In the genomic region with DNA sequence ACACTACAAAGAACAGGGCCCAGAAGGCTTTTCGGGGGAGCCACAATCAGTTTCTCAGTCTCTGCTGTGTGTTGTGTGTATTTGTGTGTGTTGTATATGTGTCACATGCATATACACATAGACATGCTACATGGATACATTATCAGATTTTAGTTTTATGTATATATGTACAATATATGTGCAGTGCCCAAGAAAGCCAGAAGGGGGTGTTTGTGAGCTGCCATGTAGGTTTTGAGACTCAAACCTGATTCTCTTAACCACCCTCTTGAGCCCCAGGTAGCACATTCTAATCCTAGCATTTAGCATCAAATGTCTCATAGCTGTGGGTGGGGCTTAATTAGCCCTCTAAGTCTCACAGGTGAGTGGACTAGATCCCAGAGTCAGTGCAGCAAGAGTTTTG, we compare ENCODE assay signal across 24 mouse cellular contexts. TPM values are rescaled to one million over a fixed set of nuclear protein-coding genes. Genes with fewer than 3 reads are reported as not detected.
DNase-seq lines count a peak whose midpoint lies in the region; ATAC-seq and TF ChIP-seq lines count a peak whose summit lies in the region.
"Had no signal": no experiment of that assay in that cellular context is flagged by ENCODE, and none has a peak within 500 bp of the region (broad histone marks: within the 10 kb centered on the region; RNA-seq: fewer than 3 reads in every experiment).

No protein-coding gene starts in this region.

- no peak for ATAC-seq in liver, postnatal 0 days
- ATAC-seq: CD4-positive, CD25-positive, alpha-beta regulatory T cell, adult 4 months; forebrain, embryonic 16.5 days; midbrain, embryonic 13.5 days had no signal

- intact Hi-C loops in heart, adult 2 months (cut with DNase I) = no loop called here
- intact Hi-C loops in left cerebral cortex, postnatal 36 days (cut with DNase I) = no loop called here

- no peaks in the 10 kb centered on the region for H3K79me2 ChIP-seq in heart, adult 2 months (replicated peaks; ENCODE audit: control insufficient read depth, insufficient read depth, low read length)
- no peaks in the 10 kb centered on the region for H3K79me2 ChIP-seq in CH12.LX (replicated peaks; ENCODE audit: control insufficient read depth, extremely low read depth, insufficient read depth, poor library complexity, severe bottlenecking)

- TF ChIP-seq CTCF in heart, adult 2 months (IDR thresholded peaks at IDR 0.05) = peak; percentile 47
- TF ChIP-seq CTCF in liver, postnatal 0 days (IDR thresholded peaks at IDR 0.05; ENCODE audit: low read depth) = peak; percentile 30; the same call in 1 of the 2 replicates
- TF ChIP-seq CTCF in CH12.LX (conservative IDR thresholded peaks at IDR 0.05 in 1 of 2, IDR thresholded peaks at IDR 0.05 in 1 of 2; ENCODE audit: low read depth in 2 of 2, low read length in 2 of 2) = peak; percentile 22 to 51; a peak in 3 of 4 replicates

- no peak for TF ChIP-seq EP300 in heart, adult 2 months (IDR thresholded peaks at IDR 0.05; ENCODE audit: insufficient read depth, low read depth, low read length)
- TF ChIP-seq EP300 in liver, postnatal 0 days (IDR thresholded peaks at IDR 0.05; ENCODE audit: low read depth) = no peak
- TF ChIP-seq EP300 in CH12.LX (IDR thresholded peaks at IDR 0.05; ENCODE audit: low read length) = no peak

- no peak overlapping the region for H3K4me2 ChIP-seq in liver, postnatal 0 days (ENCODE audit: low read depth, low read length)
- H3K4me2 ChIP-seq in CH12.LX (ENCODE audit: insufficient read depth, low read depth, poor library complexity, severe bottlenecking) = no peak overlapping the region
- H3K4me2 ChIP-seq: hindbrain, embryonic 12.5 days; kidney, embryonic 15.5 days; limb, embryonic 12.5 days; liver, embryonic 13.5 days; midbrain, embryonic 13.5 days; neural tube, embryonic 13.5 days had no signal

- H3K4me1 ChIP-seq in heart, adult 2 months (ENCODE audit: control insufficient read depth, insufficient read depth, low read length) = peaks cover 1% of the 10 kb centered on the region; the same call in 1 of the 2 replicates
- peaks cover 27% of the 10 kb centered on the region for H3K4me1 ChIP-seq in liver, postnatal 0 days (ENCODE audit: insufficient read depth)
- peaks cover 33 to 69% of the 10 kb centered on the region in 2 experiments for H3K4me1 ChIP-seq in CH12.LX (ENCODE audit: control insufficient read depth in 1 of 2, insufficient read depth in 2 of 2)
- H3K4me1 ChIP-seq: hindbrain, embryonic 12.5 days; limb, embryonic 12.5 days; midbrain, embryonic 13.5 days; neural tube, embryonic 13.5 days had no signal

- H3K27me3 ChIP-seq in heart, adult 2 months (ENCODE audit: control insufficient read depth, insufficient read depth, low read length) = no peaks in the 10 kb centered on the region
- H3K27me3 ChIP-seq in liver, postnatal 0 days (ENCODE audit: insufficient read depth, low read length) = no peaks in the 10 kb centered on the region
- H3K27me3 ChIP-seq in CH12.LX (replicated peaks) = no peaks in the 10 kb centered on the region
- H3K27me3 ChIP-seq: hindbrain, embryonic 12.5 days; kidney, embryonic 15.5 days; limb, embryonic 12.5 days; liver, embryonic 13.5 days; midbrain, embryonic 13.5 days; neural tube, embryonic 13.5 days had no signal

- WGBS in heart, adult 2 months = 98% methylated on average over 1 of the region's 1 CpGs
- WGBS in liver, postnatal 0 days (ENCODE audit: insufficient replicate concordance) = 75% methylated on average over 1 of the region's 1 CpGs

- H3K4me3 ChIP-seq in heart, adult 2 months = no peak overlapping the region
- H3K4me3 ChIP-seq in liver, postnatal 0 days (ENCODE audit: low read depth, low read length) = no peak overlapping the region
- H3K4me3 ChIP-seq in CH12.LX (replicated peaks in 1 of 3; ENCODE audit: low read depth in 2 of 3, low read length in 2 of 3, poor library complexity in 1 of 3) = no peak overlapping the region
- H3K4me3 ChIP-seq: embryonic facial prominence, embryonic 10.5 days; hindbrain, embryonic 12.5 days; kidney, embryonic 15.5 days; limb, embryonic 12.5 days; liver, embryonic 13.5 days; midbrain, embryonic 13.5 days; neural tube, embryonic 13.5 days had no signal

- H3K36me3 ChIP-seq in heart, adult 2 months (ENCODE audit: control insufficient read depth, insufficient read depth, low read length) = no peaks in the 10 kb centered on the region
- no peaks in the 10 kb centered on the region for H3K36me3 ChIP-seq in liver, postnatal 0 days (replicated peaks; ENCODE audit: insufficient read depth, low read length)
- no peaks in the 10 kb centered on the region for H3K36me3 ChIP-seq in CH12.LX (replicated peaks in 1 of 2; ENCODE audit: control insufficient read depth in 1 of 2, insufficient read depth in 1 of 2, low read length in 1 of 2)
- H3K36me3 ChIP-seq: embryonic facial prominence, embryonic 10.5 days; hindbrain, embryonic 12.5 days; kidney, embryonic 15.5 days; limb, embryonic 12.5 days; liver, embryonic 13.5 days; midbrain, embryonic 13.5 days; neural tube, embryonic 13.5 days had no signal

- H3K9ac ChIP-seq in heart, adult 2 months (ENCODE audit: low read depth, low read length) = no peak overlapping the region
- no peak overlapping the region for H3K9ac ChIP-seq in liver, postnatal 0 days (replicated peaks)
- no peak overlapping the region for H3K9ac ChIP-seq in CH12.LX (ENCODE audit: insufficient read depth, low read depth)
- H3K9ac ChIP-seq: hindbrain, embryonic 12.5 days; kidney, embryonic 15.5 days; limb, embryonic 12.5 days; liver, embryonic 13.5 days; midbrain, embryonic 13.5 days; neural tube, embryonic 13.5 days had no signal

- no peaks in the 10 kb centered on the region for H3K9me3 ChIP-seq in liver, postnatal 0 days (ENCODE audit: low read length)
- H3K9me3 ChIP-seq in CH12.LX (replicated peaks; ENCODE audit: low read length) = peaks cover 4% of the 10 kb centered on the region
- H3K9me3 ChIP-seq: embryonic facial prominence, embryonic 10.5 days; hindbrain, embryonic 12.5 days; kidney, embryonic 15.5 days; liver, embryonic 13.5 days; midbrain, embryonic 13.5 days; neural tube, embryonic 13.5 days had no signal

- in situ Hi-C loops in CH12.LX (cut with MboI; ENCODE audit: low pct_ligation_motif_present, low pct_unique_long_range_greater_than_20kb, low sequenced_read_pairs) = loop anchor here (5.0 to 10.0 kb wide), 3 partner anchors 100 to 328 kb away; no protein-coding TSS in a partner anchor

- no peak overlapping the region for H3K27ac ChIP-seq in heart, adult 2 months
- no peak overlapping the region for H3K27ac ChIP-seq in liver, postnatal 0 days (ENCODE audit: low read depth)
- H3K27ac ChIP-seq in CH12.LX (ENCODE audit: insufficient read depth, low read depth) = no peak overlapping the region
- H3K27ac ChIP-seq: embryonic facial prominence, embryonic 10.5 days; hindbrain, embryonic 12.5 days; kidney, embryonic 15.5 days; limb, embryonic 12.5 days; liver, embryonic 13.5 days; midbrain, embryonic 13.5 days; neural tube, embryonic 13.5 days had no signal

- dilution Hi-C loops in CH12.LX (cut with MboI; ENCODE audit: extremely low pct_ligation_motif_present, extremely low pct_unique_long_range_greater_than_20kb, low sequenced_read_pairs) = no loop called here

- no peak for DNase-seq in heart, adult 2 months
- DNase-seq in heart, adult 11 months = no peak
- DNase-seq in liver, postnatal 0 days = no peak
- no peak for DNase-seq in liver
- no peak for DNase-seq in CH12.LX (ENCODE audit: extremely low read depth)
- peak; percentile 27 for DNase-seq in induced T-regulatory cell, adult 2 months (ENCODE audit: low read depth)
- DNase-seq in neural tube, embryonic 10.5 days (ENCODE audit: extremely low spot score, low spot score) = no peak
- no peak for DNase-seq in left cerebral cortex, postnatal 36 days (ENCODE audit: low spot score in 2 of 2)
- DNase-seq: cerebellum, adult 11 months; cerebellum, adult 9-11 months; gastrocnemius, postnatal 25 days; kidney, postnatal 4 days; liver, embryonic 13.5 days; right cerebral cortex, postnatal 25 days; spleen, adult 18-20 months; thymus, postnatal 14 days had no signal

- TF ChIP-seq RAD21 in CH12.LX (IDR thresholded peaks at IDR 0.05; ENCODE audit: low read depth, low read length) = peak; percentile 38

- no peak for TF ChIP-seq POLR2A in heart, adult 2 months (IDR thresholded peaks at IDR 0.05; ENCODE audit: insufficient read depth, low read depth, low read length)
- no peak for TF ChIP-seq POLR2A in CH12.LX (IDR thresholded peaks at IDR 0.05; ENCODE audit: low read depth, low read length)

TF ChIP-seq in CH12.LX, 34 proteins besides CTCF, POLR2A, EP300 and RAD21:
- TF ChIP-seq SMC3 (IDR thresholded peaks at IDR 0.05; ENCODE audit: low read depth, low read length) = peak; percentile 24; the same call in 1 of the 2 replicates
- no peak for TF ChIP-seq KAT2A (IDR thresholded peaks at IDR 0.05; ENCODE audit: insufficient replicate concordance, low read length)

RNA-seq across cellular contexts. Expression of a gene that starts 35.7 kb away (rescaled TPM):
- 100 to 1,000 TPM in 1 of 2 experiments, 10 to 100 TPM in 1; 95.9 to 107 TPM for total RNA-seq in heart, adult 2 months (2021)
- polyA plus RNA-seq in heart, adult 2 months (2012; rRNA removed) = 139 and 182 TPM in 2 replicates
- 36.6 and 37.0 TPM in 2 replicates for polyA plus RNA-seq in liver, postnatal 0 days (2015; fragmentation: Nextera tagmentation; extraction: Ambion mirVana)
- 58.9 and 86.7 TPM in 2 replicates for total RNA-seq in CH12.LX (2012; rRNA removed)
- 35.7 and 43.8 TPM in 2 replicates for total RNA-seq in CH12.LX (2014; rRNA removed)
- 28.8 and 38.9 TPM in 2 replicates for polyA plus RNA-seq in CH12.LX (2012; ENCODE audit: insufficient read length, low read depth)
- total RNA-seq in left cerebral cortex, postnatal 36 days (2021) = 10 to 100 TPM; 66.1 to 76.7 TPM

RNA-seq across cellular contexts. Expression of a gene that starts 43.4 kb away (rescaled TPM):
- 1 to 10 TPM; 3.3 to 3.6 TPM for total RNA-seq in heart, adult 2 months (2021)
- 3.9 and 6.0 TPM in 2 replicates for polyA plus RNA-seq in heart, adult 2 months (2012; rRNA removed)
- polyA plus RNA-seq in liver, postnatal 0 days (2015; fragmentation: Nextera tagmentation; extraction: Ambion mirVana) = 3.8 and 4.4 TPM in 2 replicates
- 11.5 and 15.4 TPM in 2 replicates for total RNA-seq in CH12.LX (2012; rRNA removed)
- 12.2 and 13.1 TPM in 2 replicates for total RNA-seq in CH12.LX (2014; rRNA removed)
- polyA plus RNA-seq in CH12.LX (2012; ENCODE audit: insufficient read length, low read depth) = 16.4 and 17.0 TPM in 2 replicates
- 1 to 10 TPM; 8.2 to 8.7 TPM for total RNA-seq in left cerebral cortex, postnatal 36 days (2021)
